Mouse (Mus musculus) brown adipose tissue, adult 24 weeks (tissue): Measurements from ENCODE around the gene Nacc2. TPM values are rescaled to one million over a fixed set of nuclear protein-coding genes. Genes with fewer than 3 reads are reported as not detected.

Experiments
- H3K27ac ChIP-seq: fragments of 200-500 bp; replicated peaks from 2 replicates; pipeline ENCODE4 v1.5.1; 2012; ENCODE audit warnings: low read depth, mild to moderate bottlenecking, low read length
- H3K4me1 ChIP-seq: fragments of 200-500 bp; 2 replicates; pipeline ENCODE4 v1.6.1; 2012; ENCODE audit warnings: low read length, mixed read lengths; ENCODE audit not compliant: control insufficient read depth, insufficient read depth, insufficient read length
- H3K4me3 ChIP-seq: fragments of 200-500 bp; 2 replicates; pipeline ENCODE4 v1.5.1; 2012; ENCODE audit warnings: low read depth, mild to moderate bottlenecking, low read length, moderate library complexity; ENCODE audit not compliant: insufficient read depth
- polyA plus RNA-seq: library from polyadenylated mRNA; stranded (reverse); fragments of >200 nt; gene quantifications from 2 replicates; pipeline ENCODE4 v1.2.4, GENCODE M21; 2012; ENCODE audit not compliant: missing spikeins, insufficient read depth, insufficient read length

Nacc2 gene
- polyA plus RNA-seq, 1 experiment, result 26.5 TPM

GRCm38 (mm10) chr2:26091771-26092393, 31.1 kb downstream of the Nacc2 start:
- no peak overlapping the region for H3K27ac ChIP-seq
- peaks cover 7% of the 10 kb centered on the region for H3K4me1 ChIP-seq
- peak overlapping the region; percentile 29 for H3K4me3 ChIP-seq

- Histone ChIP-seq H3K27ac (no peak overlapping the region), H3K4me3 (peak overlapping the region; percentile 29)
Measured at GRCm38 (mm10) chr2:26090876-26091770, 31.9 kb downstream of the Nacc2 start.

GRCm38 (mm10) chr2:26089005-26089404, 34.0 kb downstream of the Nacc2 start:
- H3K4me1 ChIP-seq, result peaks cover 2% of the 10 kb centered on the region

More at GRCm38 (mm10) chr2:26090876-26091770, 31.9 kb downstream of the Nacc2 start:
- H3K4me1 ChIP-seq, result peaks cover 7% of the 10 kb centered on the region

GRCm38 (mm10) chr2:26086926-26087600, 36.0 kb downstream of the Nacc2 start:
- H3K4me1 ChIP-seq, result peaks cover 2% of the 10 kb centered on the region
- no peak overlapping the region for H3K27ac ChIP-seq
- no peak overlapping the region for H3K4me3 ChIP-seq

More at GRCm38 (mm10) chr2:26089005-26089404, 34.0 kb downstream of the Nacc2 start:
- Histone ChIP-seq H3K4me3 (no peak overlapping the region), H3K27ac (no peak overlapping the region)

- no peak overlapping the region for H3K4me3 ChIP-seq
- H3K27ac ChIP-seq, result no peak overlapping the region
- peaks cover 2% of the 10 kb centered on the region for H3K4me1 ChIP-seq
Measured at GRCm38 (mm10) chr2:26086505-26086904, 36.5 kb downstream of the Nacc2 start.

- Histone ChIP-seq H3K27ac (no peak overlapping the region), H3K4me3 (no peak overlapping the region), H3K4me1 (no peaks in the 10 kb centered on the region; the same call in 1 of the 2 replicates)
Measured at GRCm38 (mm10) chr2:26082883-26083282, 40.1 kb downstream of the Nacc2 start.

- Histone ChIP-seq H3K4me1 (no peaks in the 10 kb centered on the region), H3K27ac (no peak overlapping the region), H3K4me3 (no peak overlapping the region)
Measured at GRCm38 (mm10) chr2:26080830-26081229, 42.2 kb downstream of the Nacc2 start.

GRCm38 (mm10) chr2:26079409-26079808, 43.6 kb downstream of the Nacc2 start:
- no peaks in the 10 kb centered on the region for H3K4me1 ChIP-seq
- no peak overlapping the region for H3K4me3 ChIP-seq
- H3K27ac ChIP-seq, result no peak overlapping the region

- Histone ChIP-seq H3K4me3 (no peak overlapping the region), H3K4me1 (no peaks in the 10 kb centered on the region), H3K27ac (no peak overlapping the region)
Measured at GRCm38 (mm10) chr2:26077068-26077467, 46.0 kb downstream of the Nacc2 start.

- Histone ChIP-seq H3K27ac (no peak overlapping the region), H3K4me3 (no peak overlapping the region), H3K4me1 (no peaks in the 10 kb centered on the region)
Measured at GRCm38 (mm10) chr2:26076121-26076520, 46.9 kb downstream of the Nacc2 start.

GRCm38 (mm10) chr2:26074551-26074950, 48.5 kb downstream of the Nacc2 start:
- no peak overlapping the region for H3K27ac ChIP-seq
- H3K4me3 ChIP-seq, result no peak overlapping the region
- no peaks in the 10 kb centered on the region for H3K4me1 ChIP-seq

GRCm38 (mm10) chr2:26068592-26068991, 54.4 kb downstream of the Nacc2 start:
- H3K4me3 ChIP-seq, result no peak overlapping the region
- H3K27ac ChIP-seq, result no peak overlapping the region
- no peaks in the 10 kb centered on the region for H3K4me1 ChIP-seq

GRCm38 (mm10) chr2:26068175-26068574, 54.8 kb downstream of the Nacc2 start:
- no peak overlapping the region for H3K4me3 ChIP-seq
- H3K27ac ChIP-seq, result no peak overlapping the region
- H3K4me1 ChIP-seq, result no peaks in the 10 kb centered on the region

- no peak overlapping the region for H3K4me3 ChIP-seq
- H3K27ac ChIP-seq, result no peak overlapping the region
- H3K4me1 ChIP-seq, result no peaks in the 10 kb centered on the region
Measured at GRCm38 (mm10) chr2:26066527-26066926, 56.5 kb downstream of the Nacc2 start.

GRCm38 (mm10) chr2:26062742-26063427, 60.1 kb downstream of the Nacc2 start:
- no peak overlapping the region for H3K27ac ChIP-seq
- no peak overlapping the region for H3K4me3 ChIP-seq
- no peaks in the 10 kb centered on the region for H3K4me1 ChIP-seq
